18 mouse cellular contexts compared by ENCODE assay signal in genomic region chr3:34195729-34196450, GRCm38 (mm10).
DNase-seq lines count a peak whose midpoint lies in the region; ATAC-seq lines count a peak whose summit lies in the region.
"Had no signal": no experiment of that assay in that cellular context is flagged by ENCODE, and none has a peak within 500 bp of the region (broad histone marks: within the 10 kb centered on the region; RNA-seq: fewer than 3 reads in every experiment).

No protein-coding gene starts in this region.

- no peaks in the 10 kb centered on the region for H3K9me3 ChIP-seq in neural tube, embryonic 11.5 days (ENCODE audit: control insufficient read depth, low read length)
- no peaks in the 10 kb centered on the region for H3K9me3 ChIP-seq in hindbrain, embryonic 11.5 days (ENCODE audit: control insufficient read depth, low read length)
- H3K9me3 ChIP-seq in midbrain, embryonic 14.5 days (ENCODE audit: control insufficient read depth, low read length): no peaks in the 10 kb centered on the region
- H3K9me3 ChIP-seq in limb, embryonic 10.5 days (replicated peaks): no peaks in the 10 kb centered on the region
- H3K9me3 ChIP-seq: G1E; limb, embryonic 13.5 days had no signal

- H3K9ac ChIP-seq in neural tube, embryonic 11.5 days (ENCODE audit: low read length): 0 out of 2 replicates have a peak overlapping the region, but pooled peaks have one; percentile 0
- H3K9ac ChIP-seq in hindbrain, embryonic 11.5 days (ENCODE audit: low read depth, low read length): no peak overlapping the region
- 0 out of 2 replicates have a peak overlapping the region, but pooled peaks have one; percentile 16 for H3K9ac ChIP-seq in midbrain, embryonic 14.5 days (replicated peaks; ENCODE audit: low read length)
- H3K9ac ChIP-seq: limb, embryonic 13.5 days; liver, postnatal 0 days had no signal

- no peak for ATAC-seq in neural tube, embryonic 11.5 days (ENCODE audit: insufficient read depth, low FRiP score, low TSS enrichment)
- ATAC-seq in hindbrain, embryonic 11.5 days (ENCODE audit: low FRiP score): 0 out of 2 replicates have a peak, but pooled peaks have one; percentile 33
- peak; percentile 47; the same call in 1 of the 2 replicates for ATAC-seq in midbrain, embryonic 14.5 days (ENCODE audit: low FRiP score, low TSS enrichment)
- ATAC-seq: intestine, embryonic 16.5 days; liver, postnatal 0 days had no signal

- peak; percentile 20 for DNase-seq in neural tube, embryonic 11.5 days (ENCODE audit: low spot score)
- DNase-seq in neural tube, embryonic 10.5 days (ENCODE audit: extremely low spot score, low spot score): no peak
- DNase-seq in hindbrain, embryonic 11.5 days (ENCODE audit: low spot score): peak; percentile 27
- peak; percentile 63 for DNase-seq in midbrain, embryonic 14.5 days
- DNase-seq in lung, postnatal 10 days: no peak
- no peak for DNase-seq in Muller cell, postnatal 12 days (ENCODE audit: inconsistent ontology term)
- no peak for DNase-seq in kidney, postnatal 4 days
- no peak for DNase-seq in limb, embryonic 10.5 days (ENCODE audit: low spot score)
- DNase-seq: adrenal gland, postnatal 14 days; cerebellum, postnatal 36 days; heart, postnatal 10 days; kidney, postnatal 14 days; liver, postnatal 0 days had no signal

- H3K36me3 ChIP-seq in neural tube, embryonic 11.5 days (ENCODE audit: control insufficient read depth, insufficient read depth, low read length): no peaks in the 10 kb centered on the region
- no peaks in the 10 kb centered on the region for H3K36me3 ChIP-seq in hindbrain, embryonic 11.5 days (ENCODE audit: control insufficient read depth, insufficient read depth, low read length)
- H3K36me3 ChIP-seq in midbrain, embryonic 14.5 days (ENCODE audit: control insufficient read depth, insufficient read depth, low read length): no peaks in the 10 kb centered on the region
- no peaks in the 10 kb centered on the region for H3K36me3 ChIP-seq in limb, embryonic 10.5 days
- H3K36me3 ChIP-seq: G1E; limb, embryonic 13.5 days had no signal

- no peak overlapping the region for H3K27ac ChIP-seq in neural tube, embryonic 11.5 days (ENCODE audit: low read depth, low read length)
- H3K27ac ChIP-seq in hindbrain, embryonic 11.5 days (ENCODE audit: low read depth, low read length): no peak overlapping the region
- H3K27ac ChIP-seq in midbrain, embryonic 14.5 days (replicated peaks; ENCODE audit: low read depth, low read length): peak overlapping the region; percentile 55
- H3K27ac ChIP-seq in limb, embryonic 10.5 days: no peak overlapping the region
- H3K27ac ChIP-seq: limb, embryonic 13.5 days; macrophage had no signal

- 44% methylated on average over 13 of the region's 13 CpGs for WGBS in neural tube, embryonic 11.5 days
- WGBS in hindbrain, embryonic 11.5 days: 61% methylated on average over 13 of the region's 13 CpGs
- WGBS in midbrain, embryonic 14.5 days: 23% methylated on average over 13 of the region's 13 CpGs
- WGBS in limb, embryonic 10.5 days: 79% methylated on average over 13 of the region's 13 CpGs

- H3K4me1 ChIP-seq in neural tube, embryonic 11.5 days (ENCODE audit: control insufficient read depth, insufficient read depth, low read length): peaks cover 7% of the 10 kb centered on the region; the same call in 1 of the 2 replicates
- H3K4me1 ChIP-seq in hindbrain, embryonic 11.5 days (replicated peaks; ENCODE audit: control insufficient read depth, insufficient read depth, low read length): no peaks in the 10 kb centered on the region
- H3K4me1 ChIP-seq in midbrain, embryonic 14.5 days (ENCODE audit: control insufficient read depth, insufficient read depth, low read length): peaks cover 8% of the 10 kb centered on the region
- H3K4me1 ChIP-seq in limb, embryonic 10.5 days: no peaks in the 10 kb centered on the region

- peak overlapping the region; percentile 7; the same call in 1 of the 2 replicates for H3K4me3 ChIP-seq in neural tube, embryonic 11.5 days (ENCODE audit: low read depth, low read length)
- H3K4me3 ChIP-seq in hindbrain, embryonic 11.5 days (ENCODE audit: low read depth, low read length): no peak overlapping the region
- H3K4me3 ChIP-seq in midbrain, embryonic 14.5 days (replicated peaks; ENCODE audit: low read depth, low read length): no peak overlapping the region; the same call in 1 of the 2 replicates
- no peak overlapping the region for H3K4me3 ChIP-seq in limb, embryonic 10.5 days
- H3K4me3 ChIP-seq: limb, embryonic 13.5 days; myocyte had no signal

- peak overlapping the region; percentile 9; the same call in 1 of the 2 replicates for H3K4me2 ChIP-seq in neural tube, embryonic 11.5 days (ENCODE audit: low read depth)
- no peak overlapping the region for H3K4me2 ChIP-seq in hindbrain, embryonic 11.5 days (replicated peaks; ENCODE audit: low read depth, low read length)
- peak overlapping the region; percentile 41 for H3K4me2 ChIP-seq in midbrain, embryonic 14.5 days (ENCODE audit: low read length)

- H3K27me3 ChIP-seq in neural tube, embryonic 11.5 days (ENCODE audit: control insufficient read depth, insufficient read depth, low read length): no peaks in the 10 kb centered on the region
- H3K27me3 ChIP-seq in hindbrain, embryonic 11.5 days (ENCODE audit: control insufficient read depth, insufficient read depth, low read length): no peaks in the 10 kb centered on the region
- peaks cover 6% of the 10 kb centered on the region; the same call in 1 of the 2 replicates for H3K27me3 ChIP-seq in midbrain, embryonic 14.5 days (ENCODE audit: control insufficient read depth, insufficient read depth, low read length)
- H3K27me3 ChIP-seq in limb, embryonic 10.5 days (ENCODE audit: low read depth, poor library complexity, severe bottlenecking): peaks cover 39% of the 10 kb centered on the region

Comparison
In these comparisons a context has a peak if more than half of its experiments do, and no peak if none do; other contexts are left out.
1. DNase-seq: peak in neural tube, embryonic 11.5 days (single experiment), hindbrain, embryonic 11.5 days (single experiment) and midbrain, embryonic 14.5 days (single experiment); none in neural tube, embryonic 10.5 days (single experiment), lung, postnatal 10 days (single experiment), Muller cell, postnatal 12 days (single experiment), kidney, postnatal 4 days (0 of 2) and limb, embryonic 10.5 days (single experiment).